Mouse (Mus musculus) monocyte, adult 5-6 weeks (primary cell): ENCODE results near the gene Tnmd. TPM values are rescaled to one million over a fixed set of nuclear protein-coding genes. Genes with fewer than 3 reads are reported as not detected.
A peak's percentile ranks its signal among the peaks of the same experiment; 100 is the strongest.

ENCODE experiments used
- ATAC-seq: fragments of 153-309, 156-312 bp; replicated peaks from 2 replicates; pipeline ENCODE4 v1.8.0; 2017; ENCODE audit warnings: mild to moderate bottlenecking; ENCODE audit not compliant: low TSS enrichment, insufficient number of reproducible peaks, severe bottlenecking, poor library complexity, low FRiP score
- total RNA-seq: library from RNA; stranded (forward); fragments of 200-1000, 200-491, 200-594 nt; gene quantifications from 3 replicates; pipeline ENCODE4 v1.2.3, GENCODE M21; 2017

Tnmd gene
- not detected in 3 replicates for total RNA-seq

- ATAC-seq: no peak
Observed at GRCm38 (mm10) chrX:133850680-133851079, at the start of gene Tnmd. Gene Tnmd, plus strand, starts transcription at chrX:133850980.

GRCm38 (mm10) chrX:133853637-133854036, 2.9 kb downstream of the Tnmd start:
- no peak for ATAC-seq

GRCm38 (mm10) chrX:133869743-133870142, 19.0 kb downstream of the Tnmd start:
- peak; percentile 73 for ATAC-seq

- ATAC-seq: no peak
Observed at GRCm38 (mm10) chrX:133887308-133887707, 36.5 kb downstream of the Tnmd start.

- no peak for ATAC-seq
Observed at GRCm38 (mm10) chrX:133888111-133888510, 37.3 kb downstream of the Tnmd start.

- ATAC-seq: no peak
Observed at GRCm38 (mm10) chrX:133898014-133898542, 47.3 kb downstream of the Tnmd start, which contains the start of gene Tspan6. Gene Tspan6, minus strand, starts transcription at chrX:133898429.

- ATAC-seq: no peak
Observed at GRCm38 (mm10) chrX:133908261-133908660, 57.5 kb downstream of the Tnmd start, which contains the start of gene Srpx2. Gene Srpx2, plus strand, starts transcription at chrX:133908426.

GRCm38 (mm10) chrX:133911397-133912103, 60.8 kb downstream of the Tnmd start:
- no peak for ATAC-seq

GRCm38 (mm10) chrX:133913006-133913405, 62.2 kb downstream of the Tnmd start:
- no peak for ATAC-seq

GRCm38 (mm10) chrX:133914219-133914618, 63.4 kb downstream of the Tnmd start:
- ATAC-seq: no peak

Other genes with a start within 250 kb of the Tnmd start
- gene Pcdh19, start 162.0 kb upstream of the Tnmd start, total RNA-seq: not detected in 3 replicates
- 2.3 TPM in 1 of 3 replicates, not detected in the others for gene Tspan6, start 47.4 kb downstream of the Tnmd start, total RNA-seq
- not detected in 3 replicates for gene Srpx2, start 57.4 kb downstream of the Tnmd start, total RNA-seq
- gene Sytl4, start 130.8 kb downstream of the Tnmd start, total RNA-seq: 1.1 to 9.1 TPM (median 3.6 TPM) in 3 replicates
- 25.1 to 39.4 TPM (median 28.4 TPM) in 3 replicates for gene Cstf2, start 208.2 kb downstream of the Tnmd start, total RNA-seq